Mouse (Mus musculus) adrenal gland, adult 2 months (tissue): ENCODE measurements around the gene Plekhh3. TPM values are rescaled to one million over a fixed set of nuclear protein-coding genes. Genes with fewer than 3 reads are reported as not detected.
A peak's percentile ranks its signal among the peaks of the same experiment; 100 is the strongest.
"Not testable (repeated sequence)": the region's sequence is repeated elsewhere in the genome, so short reads cannot be mapped to it uniquely, and the experiment has no call there.

Source experiments
- DNase-seq: peaks from one replicate; pipeline ENCODE4 v3.0.0; 2021
- polyA plus RNA-seq: library from polyadenylated mRNA; depleted of rRNA; stranded (reverse); fragments of >200 nt; gene quantifications from 2 replicates; pipeline ENCODE4 v1.2.3, GENCODE M21; 2012
- total RNA-seq, 2 experiments: library from RNA; stranded (reverse); gene quantifications; 2 replicates each; pipeline ENCODE4 v1.2.3; 2021

Plekhh3 gene
- total and polyA plus RNA-seq, 3 experiments, result 19.4 to 112 (median 39.7) TPM

- peak; percentile 87 for DNase-seq
Observed at GRCm38 (mm10) chr11:101171721-101172433, 726 bp upstream of the Plekhh3 start.

DNA sequence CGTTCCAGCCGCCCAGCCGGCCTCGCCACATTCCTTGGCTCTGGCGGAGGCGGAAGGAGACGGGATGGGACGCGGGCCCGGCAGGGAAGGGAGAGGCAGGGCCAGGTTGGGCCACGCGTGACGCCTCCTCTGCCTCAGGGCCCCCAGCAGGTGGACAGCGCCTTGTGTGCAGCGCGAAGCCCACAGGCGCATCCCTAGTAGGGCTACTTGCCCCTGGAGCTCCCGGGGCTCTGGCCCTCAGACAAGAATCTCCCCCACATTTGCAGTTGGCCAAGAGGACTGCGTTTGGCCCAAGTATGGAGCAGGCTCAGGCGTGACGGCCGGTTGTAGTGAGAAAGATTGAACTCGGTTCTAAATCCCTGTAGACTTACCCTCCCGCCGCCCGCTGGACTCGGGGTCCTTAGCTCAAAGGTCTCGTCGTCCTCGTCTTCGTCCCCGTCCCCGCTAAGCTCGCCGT lies 769 bp downstream of the Plekhh3 start, which contains the start of gene Cntnap1:
Gene Cntnap1 (plus strand): TSS at position 170 of the 457 bp plus-strand sequence.
- peak; percentile 85 for DNase-seq

GRCm38 (mm10) chr11:101169301-101170107 lies 1.6 kb downstream of the Plekhh3 start:
- DNase-seq, result peak; percentile 45

GRCm38 (mm10) chr11:101168301-101168980 lies 2.7 kb downstream of the Plekhh3 start:
- peak; percentile 78 for DNase-seq

DNA sequence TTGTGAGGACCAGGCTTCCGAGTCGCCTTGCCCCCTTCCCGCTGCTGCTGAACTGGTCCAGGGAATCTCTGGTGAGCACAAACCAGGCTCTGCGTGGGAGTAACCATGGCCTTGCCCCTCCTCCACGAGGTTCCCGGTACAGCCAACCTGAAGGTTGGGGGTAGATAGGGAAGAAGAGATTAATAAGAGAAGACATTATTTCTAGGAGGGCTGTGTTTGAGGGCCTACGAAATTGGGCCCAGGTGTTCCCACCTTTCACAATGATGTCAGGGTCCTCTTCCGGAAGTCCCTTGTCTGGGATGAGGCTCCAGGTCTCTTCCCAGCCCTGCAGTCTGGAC lies 3.2 kb downstream of the Plekhh3 start:
- DNase-seq, result no peak

DNA sequence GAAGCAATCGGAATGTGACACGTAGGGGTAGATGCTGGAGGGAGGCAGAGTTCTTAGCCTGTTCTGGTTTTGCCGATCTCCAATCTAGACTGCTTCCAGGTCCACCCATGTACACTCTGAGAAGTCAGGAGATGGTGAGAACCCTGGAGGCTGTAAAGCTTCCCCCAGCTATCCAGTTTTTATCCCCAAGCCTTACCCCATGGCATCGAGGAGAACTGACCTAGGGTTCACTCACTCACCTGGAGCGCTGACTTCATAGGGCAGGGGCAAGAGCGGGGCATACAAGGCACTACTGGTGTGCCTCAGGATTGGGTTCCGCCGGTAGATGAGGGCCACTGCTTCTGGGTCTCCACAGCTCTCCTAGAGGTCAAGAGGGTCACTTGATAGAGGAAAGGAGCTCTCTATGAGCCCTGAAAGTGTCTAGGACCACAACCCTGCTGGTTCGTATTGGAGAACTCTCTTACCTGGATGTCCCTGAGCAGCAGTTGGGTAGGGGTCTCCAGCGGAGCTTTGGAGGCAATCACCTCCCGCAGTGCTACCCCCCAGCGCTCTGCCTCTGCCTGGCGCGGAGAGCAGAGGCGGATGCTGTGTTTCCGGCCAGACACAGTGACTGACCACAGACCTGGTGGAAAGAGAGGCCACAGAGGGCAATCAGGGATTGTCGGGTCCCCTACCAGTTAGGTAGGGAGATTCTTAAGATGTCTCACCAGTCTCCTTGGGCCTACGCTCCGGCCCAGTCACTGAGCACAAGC lies 3.8 kb downstream of the Plekhh3 start:
- no peak for DNase-seq

GRCm38 (mm10) chr11:101166357-101166756 lies 4.8 kb downstream of the Plekhh3 start:
- no peak for DNase-seq

DNA sequence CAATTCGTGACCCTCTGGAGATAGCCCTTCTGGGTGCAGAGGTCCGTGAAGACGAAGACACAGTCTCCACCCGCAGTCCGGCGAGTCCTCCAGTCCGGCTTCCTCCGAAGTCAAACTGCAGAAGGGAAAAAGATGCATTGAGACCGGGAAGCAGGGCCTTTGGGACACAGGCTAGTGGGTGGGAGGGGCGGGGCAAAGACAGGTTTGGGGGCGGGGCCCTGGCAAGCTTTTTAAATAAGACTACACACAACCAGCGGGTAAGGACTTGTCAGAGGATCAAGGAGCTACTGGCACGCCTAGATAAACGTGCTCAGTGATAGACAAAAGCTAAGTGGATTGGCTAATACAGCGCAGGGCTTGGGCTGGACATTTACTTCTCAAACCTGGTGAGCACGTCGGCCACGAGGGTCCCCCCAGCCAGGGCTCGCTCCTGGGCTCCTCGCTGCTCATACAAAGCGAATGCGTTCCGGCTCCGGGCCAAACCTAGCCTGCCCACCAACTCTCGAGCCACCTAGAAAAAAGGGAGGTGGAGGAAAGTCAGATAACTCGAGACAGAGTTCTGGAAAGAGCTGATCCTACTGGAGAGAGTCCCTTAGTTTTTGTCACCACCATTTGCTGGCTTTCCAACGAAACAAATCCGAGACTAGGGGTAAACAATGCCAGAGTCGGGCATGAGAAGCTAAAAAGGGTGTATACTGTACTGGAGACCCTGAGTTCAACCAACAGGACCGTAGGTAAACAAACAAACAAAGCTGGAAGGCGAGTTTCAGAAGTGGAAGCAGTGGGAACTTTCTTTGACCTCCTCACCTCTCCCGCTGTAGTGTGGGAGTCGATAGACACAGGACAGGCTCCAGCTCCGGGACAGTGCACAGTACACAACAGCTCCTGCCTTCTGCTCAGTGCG lies 6.2 kb downstream of the Plekhh3 start:
- no peak for DNase-seq

DNA sequence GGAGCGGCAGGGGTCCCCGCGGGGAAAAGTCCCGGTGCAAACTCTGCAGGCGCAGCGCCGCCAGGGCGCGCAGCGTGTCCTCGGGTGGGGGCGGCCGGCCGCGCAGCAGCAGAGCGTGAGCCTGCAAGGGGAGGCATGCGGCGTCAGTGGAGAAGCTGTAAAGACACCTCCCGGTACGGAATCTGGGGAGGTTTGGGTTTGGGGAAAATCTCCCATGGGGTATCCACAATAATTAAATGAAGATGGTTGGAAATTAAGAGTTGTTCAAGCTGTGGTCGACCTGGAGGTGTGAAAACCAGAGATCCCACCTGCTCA lies 6.8 kb downstream of the Plekhh3 start:
- no peak for DNase-seq

DNA sequence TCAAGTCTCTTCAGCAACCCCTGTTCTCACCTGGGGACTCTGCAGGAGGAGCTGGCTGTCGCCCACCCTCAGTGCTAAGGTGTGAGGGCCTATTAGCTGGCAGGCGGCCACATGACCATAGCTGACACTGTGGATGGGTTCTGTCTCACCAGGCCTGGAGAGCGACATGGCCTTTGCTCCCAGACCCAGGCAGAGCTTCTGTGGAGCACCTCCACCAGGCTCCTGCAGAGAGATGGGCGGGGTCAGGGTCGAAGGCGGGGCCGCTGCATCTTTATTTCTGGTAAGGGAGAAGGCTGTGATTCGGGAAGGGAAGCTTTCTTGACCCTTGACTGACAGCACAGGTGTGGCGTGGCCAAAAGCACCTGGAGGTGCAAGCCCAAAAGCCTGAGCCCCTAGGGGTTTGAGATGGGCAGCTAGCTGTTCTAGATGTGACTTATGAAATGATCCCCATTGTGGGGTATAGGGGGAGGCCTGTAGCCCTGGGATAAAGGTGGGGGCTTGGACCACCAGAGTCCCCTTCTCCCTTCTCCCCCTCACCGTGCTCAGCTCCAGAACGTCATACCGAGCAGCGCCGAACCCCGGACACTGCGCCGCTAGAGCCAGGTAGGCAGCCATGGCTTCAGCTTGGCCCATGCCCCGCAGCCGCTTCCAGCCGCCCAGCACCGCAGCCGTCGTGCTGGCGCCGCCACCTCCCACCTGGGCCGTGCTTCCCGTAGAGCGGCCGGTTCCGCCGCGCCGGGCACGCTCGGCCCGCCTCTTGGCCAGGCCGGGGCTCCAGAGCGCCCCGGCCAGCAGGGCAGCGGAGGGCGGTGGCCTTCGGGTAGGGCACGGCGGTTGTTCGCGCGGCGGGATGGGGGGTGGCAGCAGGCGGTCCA lies 7.4 kb downstream of the Plekhh3 start:
- no peak for DNase-seq

DNA sequence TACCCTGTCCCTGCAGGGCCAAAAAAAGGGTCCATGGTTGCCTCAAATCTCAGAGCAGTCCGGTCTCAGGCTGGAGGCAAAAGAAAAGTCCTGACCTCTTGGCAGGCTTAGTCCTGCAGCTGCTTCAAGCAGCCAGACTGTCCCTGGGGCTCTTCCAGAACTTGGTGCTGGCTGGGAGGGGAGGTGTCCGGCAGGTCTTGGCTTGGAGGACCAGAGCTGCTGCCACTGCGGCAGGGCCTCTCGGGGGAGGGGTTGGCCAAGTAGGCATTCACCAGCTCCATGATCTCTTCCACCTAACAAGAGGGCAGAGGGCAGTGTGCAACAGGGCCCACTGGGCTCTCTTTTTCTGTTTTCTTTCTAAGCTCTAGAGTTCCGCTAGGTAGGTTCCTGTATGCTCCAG lies 8.4 kb downstream of the Plekhh3 start:
- peak; percentile 74 for DNase-seq

GRCm38 (mm10) chr11:101162301-101162700 lies 8.8 kb downstream of the Plekhh3 start:
- peak; percentile 79 for DNase-seq

GRCm38 (mm10) chr11:101161551-101161950 lies 9.6 kb downstream of the Plekhh3 start:
- DNase-seq, result no peak

- DNase-seq, result not testable (repeated sequence)
Observed at GRCm38 (mm10) chr11:101160981-101161505, 10.1 kb downstream of the Plekhh3 start.

DNA sequence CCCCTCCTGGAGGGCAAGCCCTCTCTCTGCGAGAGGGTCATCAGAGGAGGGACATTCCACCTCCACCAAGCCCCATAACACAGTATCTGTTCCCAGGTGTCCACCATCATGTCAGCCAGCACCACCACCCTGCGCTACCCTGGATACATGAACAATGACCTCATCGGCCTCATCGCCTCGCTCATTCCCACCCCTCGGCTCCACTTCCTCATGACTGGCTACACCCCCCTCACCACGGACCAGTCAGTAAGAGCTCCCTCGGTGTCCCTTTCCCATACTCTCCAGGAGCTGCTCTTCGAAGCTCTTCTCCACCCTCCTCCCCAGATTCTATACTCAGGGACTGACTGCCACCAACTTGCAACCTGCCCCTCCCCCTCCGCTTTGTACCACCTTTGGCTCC lies 11.0 kb downstream of the Plekhh3 start:
- DNase-seq, result not testable (repeated sequence)

- peak; percentile 75 for DNase-seq
Observed at GRCm38 (mm10) chr11:101155728-101156371, 15.3 kb downstream of the Plekhh3 start, which contains the start of gene Tubg2. Tubg2 (plus strand) TSS chr11:101155907.

- DNase-seq, result no peak
Observed at GRCm38 (mm10) chr11:101155151-101155550, 16.0 kb downstream of the Plekhh3 start.

DNA sequence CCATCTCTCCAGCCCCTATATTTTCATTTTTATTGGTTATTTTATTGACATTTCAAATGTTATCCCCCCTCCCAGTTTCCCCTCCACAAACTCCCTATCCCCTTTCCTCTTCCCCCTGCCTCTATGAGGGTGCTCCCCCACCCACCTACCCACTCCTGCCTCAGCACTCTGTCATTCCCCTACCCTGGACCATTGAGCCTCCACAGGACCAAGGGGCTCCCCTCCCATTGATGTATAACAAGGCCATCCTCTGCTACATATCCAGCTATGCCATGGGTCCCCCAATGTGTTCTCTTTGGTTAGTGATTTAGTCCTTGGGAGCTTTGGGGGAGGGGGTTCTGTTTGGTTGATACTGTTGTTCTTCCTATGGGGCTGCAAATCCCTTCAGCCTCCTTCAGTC lies 16.5 kb downstream of the Plekhh3 start:
- no peak for DNase-seq

DNA sequence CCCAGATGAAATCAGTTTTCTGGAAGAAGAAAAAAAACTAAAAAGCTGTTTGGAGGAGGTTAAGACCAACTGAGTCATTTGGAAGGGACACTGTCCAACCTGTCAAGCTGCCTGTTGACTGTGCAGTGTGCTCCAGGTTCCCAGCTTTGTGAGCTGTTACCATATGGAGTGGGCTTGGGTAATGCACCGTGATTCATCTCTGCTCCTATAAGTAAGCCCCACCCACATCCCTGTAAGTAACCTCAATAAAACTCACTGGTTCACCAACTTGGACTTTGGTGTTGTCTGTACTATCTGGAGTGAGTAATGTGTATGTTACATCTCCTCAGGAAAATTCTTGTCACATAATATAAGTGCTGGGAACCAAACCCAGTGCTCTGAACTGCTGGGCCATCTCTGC lies 18.3 kb downstream of the Plekhh3 start:
- DNase-seq, result no peak
